Mouse (Mus musculus) MN1 (cell line): ENCODE measurements around the gene Cadm4.

Source experiments
- DNase-seq: peaks from one replicate; pipeline ENCODE4 v3.0.0-alpha.2; 2016; ENCODE audit warnings: low spot score

The Cadm4 gene

GRCm38 (mm10) chr7:24481474-24482207 lies at the start of gene Cadm4:
TSS of gene Cadm4 (plus strand) at chr7:24482023.
- DNase-seq = peak; percentile 90

- no peak for DNase-seq
Observed at GRCm38 (mm10) chr7:24435305-24435704, 46.5 kb upstream of the Cadm4 start.

GRCm38 (mm10) chr7:24437981-24438380 lies 43.8 kb upstream of the Cadm4 start:
- no peak for DNase-seq

- no peak for DNase-seq
Observed at GRCm38 (mm10) chr7:24439191-24439590, 42.6 kb upstream of the Cadm4 start.

GRCm38 (mm10) chr7:24439891-24440290 lies 41.9 kb upstream of the Cadm4 start:
- no peak for DNase-seq

- peak; percentile 84 for DNase-seq
Observed at GRCm38 (mm10) chr7:24441785-24442184, 40.0 kb upstream of the Cadm4 start.

- no peak for DNase-seq
Observed at GRCm38 (mm10) chr7:24442313-24442712, 39.5 kb upstream of the Cadm4 start.

- DNase-seq = no peak
Observed at GRCm38 (mm10) chr7:24445266-24445926, 36.4 kb upstream of the Cadm4 start.

- no peak for DNase-seq
Observed at GRCm38 (mm10) chr7:24446697-24447340, 35.0 kb upstream of the Cadm4 start.

- peak; percentile 83 for DNase-seq
Observed at GRCm38 (mm10) chr7:24448782-24449517, 32.9 kb upstream of the Cadm4 start.

GRCm38 (mm10) chr7:24450585-24451017 lies 31.2 kb upstream of the Cadm4 start:
- DNase-seq = no peak

GRCm38 (mm10) chr7:24451855-24452311 lies 29.9 kb upstream of the Cadm4 start, which contains the start of gene Irgc1:
TSS of gene Irgc1 (minus strand) at chr7:24452297.
- DNase-seq = no peak

- no peak for DNase-seq
Observed at GRCm38 (mm10) chr7:24454199-24454598, 27.6 kb upstream of the Cadm4 start.

GRCm38 (mm10) chr7:24455726-24456125 lies 26.1 kb upstream of the Cadm4 start:
- DNase-seq = no peak

- no peak for DNase-seq
Observed at GRCm38 (mm10) chr7:24457726-24458370, 24.0 kb upstream of the Cadm4 start.

- no peak for DNase-seq
Observed at GRCm38 (mm10) chr7:24459440-24459839, 22.4 kb upstream of the Cadm4 start.

GRCm38 (mm10) chr7:24459843-24460242 lies 22.0 kb upstream of the Cadm4 start:
- DNase-seq = no peak

GRCm38 (mm10) chr7:24461376-24462051 lies 20.3 kb upstream of the Cadm4 start:
- peak; percentile 40 for DNase-seq

- DNase-seq = peak; percentile 47
Observed at GRCm38 (mm10) chr7:24462388-24463319, 19.2 kb upstream of the Cadm4 start, which contains the start of gene Plaur. TSS of gene Plaur (plus strand) at chr7:24462484.

GRCm38 (mm10) chr7:24466835-24467234 lies 15.0 kb upstream of the Cadm4 start:
- DNase-seq = no peak
